Mouse (Mus musculus): Measurements from ENCODE around the gene Pccb.

GRCm38 (mm10) chr9:100997138-100997537 lies 37.6 kb downstream of the Pccb start:
- TF ChIP-seq CTCF (IDR thresholded peaks at IDR 0.05; ENCODE audit: control insufficient read depth, insufficient read depth, low read length) (no peak), POLR2A (IDR thresholded peaks at IDR 0.05; ENCODE audit: borderline replicate concordance, control insufficient read depth, low read depth, low read length) (no peak)

Measured in bone marrow, adult 2 months (tissue).